Mouse (Mus musculus) stomach, embryonic 15.5 days (tissue): ENCODE data around the gene Lrtm2. TPM values are rescaled to one million over a fixed set of nuclear protein-coding genes. Genes with fewer than 3 reads are reported as not detected.

Source experiments
- polyA plus RNA-seq: library from polyadenylated mRNA; unstranded; fragments of >200 nt; fragmentation: Nextera tagmentation; extraction: Ambion mirVana; gene quantifications from 2 replicates; pipeline ENCODE4 v1.2.1, GENCODE M21; 2015

Gene Lrtm2
- polyA plus RNA-seq, 1 experiment from 2014 or later, result 0.36 TPM

Other genes with a start within 250 kb of the Lrtm2 start
- 7.4 and 7.6 TPM in 2 replicates for gene Dcp1b, start 155.5 kb downstream of the Lrtm2 start, polyA plus RNA-seq
- gene Cacna1c, start 134.3 kb downstream of the Lrtm2 start, polyA plus RNA-seq, result 4.0 and 5.2 TPM in 2 replicates
- gene Cacna2d4, start 94.2 kb downstream of the Lrtm2 start, polyA plus RNA-seq, result 0.03 and 0.12 TPM in 2 replicates
- gene Adipor2, start 86.9 kb upstream of the Lrtm2 start, polyA plus RNA-seq, result 53.9 and 58.7 TPM in 2 replicates
- gene Fbxl14, start 148.9 kb upstream of the Lrtm2 start, polyA plus RNA-seq, result 4.3 and 4.8 TPM in 2 replicates
- gene Wnt5b, start 213.6 kb upstream of the Lrtm2 start, polyA plus RNA-seq, result 8.7 and 10.4 TPM in 2 replicates